Mouse (Mus musculus) MEL (cell line): ENCODE data around the gene Zbtb7a. TPM values are rescaled to one million over a fixed set of nuclear protein-coding genes. Genes with fewer than 3 reads are reported as not detected.

ENCODE experiments used
- DNase-seq: peaks from one replicate; pipeline ENCODE4 v3.0.0; 2011; ENCODE audit warnings: low read depth, low spot score
- H3K27ac ChIP-seq: 2 replicates; pipeline ENCODE4 v1.5.1; 2012; ENCODE audit warnings: low read depth, mild to moderate bottlenecking, control low read depth, low read length, moderate library complexity; ENCODE audit not compliant: control insufficient read depth
- H3K27me3 ChIP-seq, 2 experiments: fragments of 150-350 bp in 1 of 2; sonication (generic) in 1 of 2; 2 replicates each; pipeline ENCODE4 v1.6.1; 2012; ENCODE audit warnings: low read length in 2 of 2, mild to moderate bottlenecking in 2 of 2, improper control_type of control experiment in 1 of 2, moderate library complexity in 1 of 2; ENCODE audit not compliant: insufficient read depth in 2 of 2, control insufficient read depth in 1 of 2
- H3K36me3 ChIP-seq, 2 experiments: 2 replicates each; pipeline ENCODE4 v1.6.1; 2012 to 2014; ENCODE audit warnings: low read length in 2 of 2, improper control_type of control experiment in 1 of 2, inconsistent platforms in 1 of 2, mild to moderate bottlenecking in 1 of 2; ENCODE audit not compliant: insufficient read depth in 2 of 2, control insufficient read depth in 1 of 2
- H3K4me1 ChIP-seq, 2 experiments: fragments of 150-350 bp in 1 of 2; sonication (generic) in 1 of 2; 2 replicates each; pipeline ENCODE4 v1.6.1; 2012; ENCODE audit warnings: low read length in 2 of 2, improper control_type of control experiment in 1 of 2, mild to moderate bottlenecking in 1 of 2; ENCODE audit not compliant: insufficient read depth in 2 of 2, control insufficient read depth in 1 of 2
- H3K4me3 ChIP-seq, 2 experiments: fragments of 150-350 bp in 1 of 2; sonication (generic) in 1 of 2; 2 replicates each; pipeline ENCODE4 v1.5.1; 2012; ENCODE audit warnings: low read depth in 2 of 2, low read length in 2 of 2, mild to moderate bottlenecking in 2 of 2, moderate library complexity in 2 of 2, control low read depth in 1 of 2, improper control_type of control experiment in 1 of 2; ENCODE audit not compliant: control insufficient read depth in 1 of 2, insufficient read depth in 1 of 2
- H3K79me2 ChIP-seq: 2 replicates; pipeline ENCODE4 v1.6.1; 2012; ENCODE audit warnings: mild to moderate bottlenecking, low read length, moderate library complexity; ENCODE audit not compliant: control insufficient read depth, poor library complexity, insufficient read depth
- H3K9ac ChIP-seq: 2 replicates; pipeline ENCODE4 v1.6.1; 2012; ENCODE audit warnings: low read depth, mild to moderate bottlenecking, control low read depth, low read length, moderate library complexity; ENCODE audit not compliant: control insufficient read depth, poor library complexity, severe bottlenecking
- H3K9me3 ChIP-seq: fragments of 150-350 bp; sonication (generic); replicated peaks from 2 replicates; pipeline ENCODE4 v1.6.1; 2012; ENCODE audit warnings: mild to moderate bottlenecking, low read length, improper control_type of control experiment, moderate library complexity; ENCODE audit not compliant: insufficient read depth
- CHD1 ChIP-seq: IDR thresholded peaks from 2 replicates; pipeline ENCODE4 v1.6.1; 2012; ENCODE audit warnings: low read depth, mild to moderate bottlenecking, inconsistent platforms, low read length, improper control_type of control experiment
- E2F4 ChIP-seq: IDR thresholded peaks from 2 replicates; pipeline ENCODE4 v1.6.1; 2011; ENCODE audit warnings: low read depth, low read length, improper control_type of control experiment, borderline replicate concordance
- ELF1 ChIP-seq: IDR thresholded peaks from 2 replicates; pipeline ENCODE4 v1.6.1; 2014; ENCODE audit warnings: low read depth, mild to moderate bottlenecking, inconsistent platforms, low read length, improper control_type of control experiment, moderate library complexity
- EP300 ChIP-seq, 2 experiments: IDR thresholded peaks; 2 replicates each; pipeline ENCODE4 v1.6.1; 2011; ENCODE audit warnings: improper control_type of control experiment in 2 of 2, low read length in 2 of 2, low read depth in 1 of 2, mild to moderate bottlenecking in 1 of 2
- ETS1 ChIP-seq: IDR thresholded peaks from 2 replicates; pipeline ENCODE4 v1.6.1; 2012; ENCODE audit warnings: low read depth, mild to moderate bottlenecking, inconsistent platforms, low read length, improper control_type of control experiment, moderate library complexity
- GATA1 ChIP-seq: IDR thresholded peaks from 2 replicates; pipeline ENCODE4 v1.6.1; 2011; ENCODE audit warnings: low read depth, low read length, improper control_type of control experiment
- HCFC1 ChIP-seq: IDR thresholded peaks from 2 replicates; pipeline ENCODE4 v1.6.1; 2012; ENCODE audit warnings: low read depth, mild to moderate bottlenecking, inconsistent platforms, low read length, improper control_type of control experiment, moderate library complexity
- KAT2A ChIP-seq: conservative IDR thresholded peaks from 2 replicates; pipeline ENCODE4 v1.6.1; 2012; ENCODE audit warnings: low read depth, low read length, improper control_type of control experiment, inconsistent platforms
- MAFK ChIP-seq: IDR thresholded peaks from 2 replicates; pipeline ENCODE4 v1.6.1; 2011; ENCODE audit warnings: low read depth, mild to moderate bottlenecking, low read length, improper control_type of control experiment, borderline replicate concordance
- MAX ChIP-seq: IDR thresholded peaks from 2 replicates; pipeline ENCODE4 v1.6.1; 2011; ENCODE audit warnings: low read length, improper control_type of control experiment
- MXI1 ChIP-seq: IDR thresholded peaks from 2 replicates; pipeline ENCODE4 v1.6.1; 2011; ENCODE audit warnings: mild to moderate bottlenecking, low read depth, low read length, improper control_type of control experiment
- MYB ChIP-seq: IDR thresholded peaks from 2 replicates; pipeline ENCODE4 v1.6.1; 2011; ENCODE audit warnings: mild to moderate bottlenecking, low read depth, low read length, improper control_type of control experiment
- MYC ChIP-seq: IDR thresholded peaks from 2 replicates; pipeline ENCODE4 v1.6.1; 2011; ENCODE audit warnings: low read depth, mild to moderate bottlenecking, low read length, improper control_type of control experiment, moderate library complexity
- NELFE ChIP-seq: IDR thresholded peaks from 2 replicates; pipeline ENCODE4 v1.6.1; 2011; ENCODE audit warnings: low read depth, low read length, improper control_type of control experiment
- POLR2A ChIP-seq, 2 experiments: IDR thresholded peaks; 2 replicates each; pipeline ENCODE4 v1.6.1; 2011 to 2012; ENCODE audit warnings: low read length in 2 of 2, mild to moderate bottlenecking in 2 of 2, control low read depth in 1 of 2, improper control_type of control experiment in 1 of 2, low read depth in 1 of 2, moderate library complexity in 1 of 2; ENCODE audit not compliant: control insufficient read depth in 1 of 2, insufficient read depth in 1 of 2, poor library complexity in 1 of 2
- POLR2AphosphoS2 ChIP-seq: IDR thresholded peaks from 2 replicates; pipeline ENCODE4 v1.6.1; 2011; ENCODE audit warnings: low read length, improper control_type of control experiment
- POLR2AphosphoS5 ChIP-seq: IDR thresholded peaks from 2 replicates; pipeline ENCODE4 v1.6.1; 2012; ENCODE audit warnings: low read depth, borderline replicate concordance, mild to moderate bottlenecking, inconsistent platforms, low read length, moderate library complexity, mixed read lengths
- RAD21 ChIP-seq: IDR thresholded peaks from 2 replicates; pipeline ENCODE4 v1.6.1; 2011; ENCODE audit warnings: mild to moderate bottlenecking, low read depth, low read length, improper control_type of control experiment
- SIN3A ChIP-seq: IDR thresholded peaks from 2 replicates; pipeline ENCODE4 v1.6.1; 2012; ENCODE audit warnings: low read length, improper control_type of control experiment, inconsistent platforms
- SMC3 ChIP-seq: IDR thresholded peaks from 2 replicates; pipeline ENCODE4 v1.6.1; 2011; ENCODE audit warnings: low read depth, low read length, improper control_type of control experiment
- TCF12 ChIP-seq: IDR thresholded peaks from 2 replicates; pipeline ENCODE4 v1.6.1; 2014; ENCODE audit warnings: low read depth, mild to moderate bottlenecking, inconsistent platforms, low read length, improper control_type of control experiment, moderate library complexity
- UBTF ChIP-seq: IDR thresholded peaks from 2 replicates; pipeline ENCODE4 v1.6.1; 2012; ENCODE audit warnings: low read depth, mild to moderate bottlenecking, inconsistent platforms, low read length, improper control_type of control experiment, moderate library complexity, borderline replicate concordance; ENCODE audit not compliant: insufficient read depth
- USF1 ChIP-seq: IDR thresholded peaks from 2 replicates; pipeline ENCODE4 v1.6.1; 2014; ENCODE audit warnings: low read depth, mild to moderate bottlenecking, inconsistent platforms, low read length, improper control_type of control experiment, moderate library complexity
- USF2 ChIP-seq, 2 experiments: IDR thresholded peaks; 2 replicates each; pipeline ENCODE4 v1.6.1; 2011 to 2012; ENCODE audit warnings: improper control_type of control experiment in 2 of 2, low read length in 2 of 2, borderline replicate concordance in 1 of 2, inconsistent platforms in 1 of 2, low read depth in 1 of 2, mild to moderate bottlenecking in 1 of 2; ENCODE audit not compliant: insufficient read depth in 1 of 2
- ZC3H11A ChIP-seq: IDR thresholded peaks from 2 replicates; pipeline ENCODE4 v1.6.1; 2012; ENCODE audit warnings: low read depth, mild to moderate bottlenecking, inconsistent platforms, low read length, improper control_type of control experiment
- polyA plus RNA-seq, 2 experiments: library from polyadenylated mRNA; stranded (reverse) in 1 of 2; unstranded in 1 of 2; fragments of >175 nt in 1 of 2; fragments of >200 nt in 1 of 2; gene quantifications; 2 replicates each; pipeline versions ENCODE4 v1.2.1 to v1.2.4; 2012; ENCODE audit warnings: low replicate concordance in 2 of 2, low read depth in 1 of 2; ENCODE audit not compliant: insufficient read length in 2 of 2, insufficient read depth in 1 of 2, missing spikeins in 1 of 2
- total RNA-seq: library from RNA; depleted of rRNA; stranded (reverse); fragments of 300-350 nt; gene quantifications from 2 replicates; pipeline ENCODE4 v1.2.3, GENCODE M21; 2012

The Zbtb7a gene
- total and polyA plus RNA-seq, 3 experiments, result 25.3 to 45.4 (median 40.6) TPM

- TF ChIP-seq MYB (peak; percentile 52; the same call in 1 of the 2 replicates), MYC (peak; percentile 61; the same call in 1 of the 2 replicates), EP300 (IDR thresholded peaks at IDR 0.05; ENCODE audit: low read depth in 1 of 2, low read length in 2 of 2) (peak in 1 of 2 experiments; percentile 1; a peak in 1 of 4 replicates), E2F4 (no peak), POLR2A (IDR thresholded peaks at IDR 0.05; ENCODE audit: control insufficient read depth in 1 of 2, insufficient read depth in 1 of 2, low read depth in 1 of 2, low read length in 2 of 2, poor library complexity in 1 of 2) (peak; percentile 14 to 96; a peak in 3 of 4 replicates), NELFE (peak; percentile 65), USF1 (no peak; the same call in 1 of the 2 replicates), ZC3H11A (no peak), HCFC1 (peak; percentile 94), ETS1 (peak; percentile 17; the same call in 1 of the 2 replicates), POLR2AphosphoS2 (peak; percentile 100), SMC3 (peak; percentile 23; the same call in 1 of the 2 replicates), TCF12 (peak; percentile 36; the same call in 1 of the 2 replicates), GATA1 (no peak), MAX (peak; percentile 67; the same call in 1 of the 2 replicates), SIN3A (peak; percentile 89), CHD1 (no peak), USF2 (IDR thresholded peaks at IDR 0.05; ENCODE audit: borderline replicate concordance in 1 of 2, insufficient read depth in 1 of 2, low read depth in 1 of 2, low read length in 2 of 2) (no peak), UBTF (no peak)
Observed at GRCm38 (mm10) chr10:81182336-81183333, 47.6 kb downstream of the Zbtb7a start, which contains the start of gene Dapk3 (continued).

GRCm38 (mm10) chr10:81183805-81184204 is 48.8 kb downstream of the Zbtb7a start, which contains the start of gene 4930442H23Rik:
4930442H23Rik (minus strand) TSS chr10:81183849.
- H3K9me3 ChIP-seq, result no peaks in the 10 kb centered on the region
- H3K79me2 ChIP-seq, result peaks cover 21% of the 10 kb centered on the region
- peak within 1 kb of the TSS; percentile 86 for H3K9ac ChIP-seq
- H3K4me1 ChIP-seq, result peaks cover 0 to 12% of the 10 kb centered on the region in 2 experiments; a peak in 2 of 4 replicates
- peak within 1 kb of the TSS; percentile 89 for H3K27ac ChIP-seq
- H3K36me3 ChIP-seq, result peaks cover 1 to 5% of the 10 kb centered on the region in 2 experiments; a peak in 3 of 4 replicates
- peak within 1 kb of the TSS; percentile 58 to 82 for H3K4me3 ChIP-seq
- TF ChIP-seq MAFK (no peak), MXI1 (no peak), SIN3A (no peak), KAT2A (no peak), RAD21 (no peak), MAX (no peak), USF2 (IDR thresholded peaks at IDR 0.05; ENCODE audit: borderline replicate concordance in 1 of 2, insufficient read depth in 1 of 2, low read depth in 1 of 2, low read length in 2 of 2) (no peak), SMC3 (no peak), ELF1 (no peak), POLR2AphosphoS5 (no peak)
- peak; percentile 23 for DNase-seq
- H3K27me3 ChIP-seq, result no peaks in the 10 kb centered on the region
